Mouse (Mus musculus) pancreas, adult 10 weeks (tissue): ENCODE measurements around the gene Acsl4. TPM values are rescaled to one million over a fixed set of nuclear protein-coding genes. Genes with fewer than 3 reads are reported as not detected.

Source experiments
- polyA plus RNA-seq: library from polyadenylated mRNA; stranded (reverse); fragments of 350-450 nt; fragmentation: Illumina TruSeq; extraction: RNeasy Lipid Tissue Mini Kit (QIAGEN cat#74804); gene quantifications from one replicate; pipeline ENCODE4 v1.2.3, GENCODE M21; 2015; ENCODE audit warnings: low read depth, low replicate concordance; ENCODE audit not compliant: insufficient read depth

Gene Acsl4
- 2.7 TPM for polyA plus RNA-seq

GRCm38 (mm10) chrX:142390247-142390908 is at the start of gene Acsl4:
TSS of gene Acsl4 (minus strand) at chrX:142390535.

GRCm38 (mm10) chrX:142305869-142306581 is 84.3 kb downstream of the Acsl4 start, which contains the start of gene Kcne1l:
TSS of gene Kcne1l (minus strand) at chrX:142306294.

Other genes starting within 250 kb of the Acsl4 start
- not detected for gene Gucy2f, start 193.6 kb downstream of the Acsl4 start, polyA plus RNA-seq
- gene Nxt2, start 163.8 kb downstream of the Acsl4 start, polyA plus RNA-seq, result 2.8 TPM
- gene Kcne1l, start 84.2 kb downstream of the Acsl4 start, polyA plus RNA-seq, result not detected